Mouse (Mus musculus) R1 (cell line): ENCODE measurements around the gene Mup2.
"Not testable (repeated sequence)": the region's sequence is repeated elsewhere in the genome, so short reads cannot be mapped to it uniquely, and the experiment has no call there.

Experiments used
- DNase-seq: peaks from one replicate; pipeline ENCODE4 v3.0.0-alpha.2; 2018; ENCODE audit warnings: low read depth, low spot score

The Mup2 gene

DNA sequence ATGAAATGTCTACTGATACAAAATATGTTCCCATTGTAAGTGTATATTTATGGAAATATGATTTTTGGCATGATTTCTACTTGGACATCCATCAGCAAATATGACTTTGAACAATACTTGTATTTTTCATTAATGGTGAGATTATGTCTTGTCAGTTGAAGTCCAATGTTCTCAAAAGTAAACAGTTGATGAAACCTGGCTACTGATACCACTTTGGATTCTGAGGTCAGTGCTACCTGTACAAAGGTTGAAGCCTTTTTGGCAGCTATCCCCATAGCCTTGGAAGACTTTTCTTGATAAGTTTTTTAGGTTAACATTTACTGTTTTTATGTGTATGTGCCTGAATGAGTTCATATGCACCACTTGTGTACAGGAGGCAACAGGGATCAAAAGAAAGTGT lies at the start of gene Mup2:
Gene Mup2, minus strand, starts transcription at position 101 of the 400 bp plus-strand sequence.
- not testable (repeated sequence) for DNase-seq
